Mouse (Mus musculus) embryonic facial prominence, embryonic 12.5 days (tissue): ENCODE measurements around the gene 3110021N24Rik. TPM values are rescaled to one million over a fixed set of nuclear protein-coding genes. Genes with fewer than 3 reads are reported as not detected.
"Not testable (repeated sequence)": the region's sequence is repeated elsewhere in the genome, so short reads cannot be mapped to it uniquely, and the experiment has no call there.

Experiments
- ATAC-seq: fragments of 200-750 bp; cut with Nextera tagmentation; 2 replicates; pipeline ENCODE4 v1.8.0; 2017; ENCODE audit not compliant: insufficient number of reproducible peaks, insufficient read depth, low FRiP score, low TSS enrichment
- H3K27ac ChIP-seq: fragments of 300-500 bp; sonication (generic); 2 replicates; pipeline ENCODE4 v1.5.1; 2016; ENCODE audit warnings: mild to moderate bottlenecking
- H3K27me3 ChIP-seq: fragments of 300-500 bp; sonication (generic); 2 replicates; pipeline ENCODE4 v1.6.1; 2016; ENCODE audit warnings: mild to moderate bottlenecking, moderate library complexity
- H3K36me3 ChIP-seq: fragments of 300-500 bp; sonication (generic); 2 replicates; pipeline ENCODE4 v1.6.1; 2016; ENCODE audit warnings: mild to moderate bottlenecking
- H3K4me1 ChIP-seq: fragments of 300-500 bp; sonication (generic); 2 replicates; pipeline ENCODE4 v1.6.1; 2016
- H3K4me2 ChIP-seq: fragments of 300-500 bp; sonication (generic); replicated peaks from 2 replicates; pipeline ENCODE4 v1.6.1; 2016; ENCODE audit warnings: mild to moderate bottlenecking, moderate library complexity
- H3K4me3 ChIP-seq: fragments of 300-500 bp; sonication (generic); 2 replicates; pipeline ENCODE4 v1.5.1; 2016; ENCODE audit warnings: mild to moderate bottlenecking
- H3K9ac ChIP-seq: fragments of 300-500 bp; sonication (generic); 2 replicates; pipeline ENCODE4 v1.6.1; 2016; ENCODE audit warnings: mild to moderate bottlenecking, moderate library complexity
- H3K9me3 ChIP-seq: fragments of 300-500 bp; sonication (generic); 2 replicates; pipeline ENCODE4 v1.6.1; 2016; ENCODE audit warnings: mild to moderate bottlenecking, moderate library complexity
- WGBS: fragments of 180-500 bp; shearing (Covaris S2); methylation state at CpG from one replicate; pipeline ENCODE4 v1.1.7; 2016; 5-methylcytosine and 5-hydroxymethylcytosine counted together
- polyA plus RNA-seq: library from polyadenylated mRNA; unstranded; fragments of >200 nt; fragmentation: Nextera tagmentation; extraction: Ambion mirVana; gene quantifications from 2 replicates; pipeline ENCODE4 v1.2.1, GENCODE M21; 2016

The 3110021N24Rik gene
- polyA plus RNA-seq = 2.5 and 3.0 TPM in 2 replicates

GRCm38 (mm10) chr4:108719349-108719748 is at the start of gene 3110021N24Rik:
Gene 3110021N24Rik, plus strand, starts transcription at chr4:108719649.
- no peak within 1 kb of the TSS for H3K9ac ChIP-seq
- H3K36me3 ChIP-seq = peaks cover 16% of the 10 kb centered on the region
- H3K27me3 ChIP-seq = no peaks in the 10 kb centered on the region
- H3K4me1 ChIP-seq = no peaks in the 10 kb centered on the region
- H3K4me3 ChIP-seq = no peak within 1 kb of the TSS
- ATAC-seq = no peak
- WGBS = 85% methylated on average over 5 of the region's 5 CpGs
- H3K4me2 ChIP-seq = no peak within 1 kb of the TSS
- no peaks in the 10 kb centered on the region for H3K9me3 ChIP-seq
- no peak within 1 kb of the TSS for H3K27ac ChIP-seq

GRCm38 (mm10) chr4:108686156-108686555 is 33.3 kb upstream of the 3110021N24Rik start:
- 50% methylated on average over 3 of the region's 3 CpGs for WGBS

GRCm38 (mm10) chr4:108687098-108687497 is 32.4 kb upstream of the 3110021N24Rik start:
- not testable (repeated sequence) for H3K27ac ChIP-seq, ATAC-seq, H3K4me3 ChIP-seq, H3K4me1 ChIP-seq, H3K9ac ChIP-seq, H3K27me3 ChIP-seq, H3K4me2 ChIP-seq, H3K9me3 ChIP-seq
- H3K36me3 ChIP-seq = peaks cover 22% of the 10 kb centered on the region
- WGBS = 89% methylated on average over 6 of the region's 7 CpGs

More at GRCm38 (mm10) chr4:108686156-108686555, 33.3 kb upstream of the 3110021N24Rik start:
- Histone ChIP-seq H3K36me3 (peaks cover 17% of the 10 kb centered on the region), H3K4me3 (no peak overlapping the region), H3K27me3 (no peaks in the 10 kb centered on the region), H3K9ac (no peak overlapping the region), H3K4me2 (no peak overlapping the region), H3K9me3 (no peaks in the 10 kb centered on the region), H3K4me1 (no peaks in the 10 kb centered on the region), H3K27ac (no peak overlapping the region)
- ATAC-seq = no peak

GRCm38 (mm10) chr4:108690479-108690878 is 29.0 kb upstream of the 3110021N24Rik start:
- Histone ChIP-seq H3K27ac (no peak overlapping the region), H3K9ac (no peak overlapping the region), H3K4me3 (no peak overlapping the region), H3K27me3 (no peaks in the 10 kb centered on the region), H3K9me3 (no peaks in the 10 kb centered on the region), H3K4me2 (no peak overlapping the region), H3K36me3 (peaks cover 28% of the 10 kb centered on the region), H3K4me1 (no peaks in the 10 kb centered on the region)
- ATAC-seq = no peak
- 92% methylated on average over 3 of the region's 3 CpGs for WGBS

- Histone ChIP-seq H3K36me3 (peaks cover 26% of the 10 kb centered on the region), H3K9me3 (no peaks in the 10 kb centered on the region), H3K9ac (no peak overlapping the region), H3K4me1 (no peaks in the 10 kb centered on the region), H3K27me3 (no peaks in the 10 kb centered on the region), H3K4me2 (no peak overlapping the region), H3K4me3 (no peak overlapping the region), H3K27ac (no peak overlapping the region)
- ATAC-seq = no peak
These were observed 28.0 kb upstream of the 3110021N24Rik start for GRCm38 (mm10) chr4:108691469-108691868.

- no peaks in the 10 kb centered on the region for H3K4me1 ChIP-seq
- H3K4me2 ChIP-seq = no peak overlapping the region
- H3K27me3 ChIP-seq = no peaks in the 10 kb centered on the region
- no peak overlapping the region for H3K9ac ChIP-seq
- H3K27ac ChIP-seq = no peak overlapping the region
- WGBS = 45% methylated on average over 3 of the region's 3 CpGs
- H3K36me3 ChIP-seq = 0 out of 2 replicates have a peak, but pooled peaks cover 8% of the 10 kb centered on the region
- ATAC-seq = no peak
- H3K4me3 ChIP-seq = no peak overlapping the region
- H3K9me3 ChIP-seq = no peaks in the 10 kb centered on the region
These were observed 22.5 kb upstream of the 3110021N24Rik start for GRCm38 (mm10) chr4:108696934-108697333.

GRCm38 (mm10) chr4:108708209-108708608 is 11.2 kb upstream of the 3110021N24Rik start:
- Histone ChIP-seq H3K27ac (no peak overlapping the region), H3K36me3 (0 out of 2 replicates have a peak, but pooled peaks cover 3% of the 10 kb centered on the region), H3K4me2 (no peak overlapping the region), H3K9ac (no peak overlapping the region), H3K4me1 (no peaks in the 10 kb centered on the region), H3K27me3 (no peaks in the 10 kb centered on the region), H3K9me3 (no peaks in the 10 kb centered on the region), H3K4me3 (no peak overlapping the region)
- 88% methylated on average over 5 of the region's 5 CpGs for WGBS
- no peak for ATAC-seq

GRCm38 (mm10) chr4:108721245-108721784 is 1.9 kb downstream of the 3110021N24Rik start:
- H3K36me3 ChIP-seq = peaks cover 21% of the 10 kb centered on the region

GRCm38 (mm10) chr4:108724102-108724501 is 4.7 kb downstream of the 3110021N24Rik start:
- no peak for ATAC-seq

More at GRCm38 (mm10) chr4:108721245-108721784, 1.9 kb downstream of the 3110021N24Rik start:
- WGBS = 85% methylated on average over 3 of the region's 3 CpGs
- Histone ChIP-seq H3K4me1 (no peaks in the 10 kb centered on the region), H3K4me2 (no peak overlapping the region), H3K4me3 (no peak overlapping the region), H3K9me3 (no peaks in the 10 kb centered on the region), H3K9ac (no peak overlapping the region), H3K27me3 (no peaks in the 10 kb centered on the region), H3K27ac (no peak overlapping the region)
- ATAC-seq = no peak

GRCm38 (mm10) chr4:108730450-108730849 is 11.0 kb downstream of the 3110021N24Rik start:
- WGBS = 75% methylated on average over 1 of the region's 1 CpGs
- no peak overlapping the region for H3K4me2 ChIP-seq
- H3K9me3 ChIP-seq = no peaks in the 10 kb centered on the region
- no peak for ATAC-seq
- H3K27me3 ChIP-seq = no peaks in the 10 kb centered on the region
- no peaks in the 10 kb centered on the region for H3K4me1 ChIP-seq
- no peak overlapping the region for H3K4me3 ChIP-seq
- no peak overlapping the region for H3K9ac ChIP-seq
- H3K36me3 ChIP-seq = peaks cover 2% of the 10 kb centered on the region; the same call in 1 of the 2 replicates
- H3K27ac ChIP-seq = no peak overlapping the region

More at GRCm38 (mm10) chr4:108724102-108724501, 4.7 kb downstream of the 3110021N24Rik start:
- H3K4me3 ChIP-seq = no peak overlapping the region
- no peak overlapping the region for H3K9ac ChIP-seq
- no peaks in the 10 kb centered on the region for H3K9me3 ChIP-seq
- no peak overlapping the region for H3K4me2 ChIP-seq
- H3K4me1 ChIP-seq = no peaks in the 10 kb centered on the region
- WGBS = 94% methylated on average over 2 of the region's 2 CpGs
- no peaks in the 10 kb centered on the region for H3K27me3 ChIP-seq
- peaks cover 16% of the 10 kb centered on the region for H3K36me3 ChIP-seq
- no peak overlapping the region for H3K27ac ChIP-seq

GRCm38 (mm10) chr4:108731582-108731981 is 12.1 kb downstream of the 3110021N24Rik start:
- Histone ChIP-seq H3K4me3 (no peak overlapping the region), H3K27ac (no peak overlapping the region), H3K27me3 (no peaks in the 10 kb centered on the region), H3K4me1 (no peaks in the 10 kb centered on the region), H3K4me2 (no peak overlapping the region), H3K9me3 (no peaks in the 10 kb centered on the region), H3K36me3 (no peaks in the 10 kb centered on the region), H3K9ac (no peak overlapping the region)
- WGBS = 62% methylated on average over 3 of the region's 3 CpGs
- ATAC-seq = no peak

- Histone ChIP-seq H3K9ac (no peak overlapping the region), H3K4me3 (no peak overlapping the region), H3K4me1 (no peaks in the 10 kb centered on the region), H3K27me3 (no peaks in the 10 kb centered on the region), H3K4me2 (no peak overlapping the region), H3K36me3 (no peaks in the 10 kb centered on the region), H3K9me3 (no peaks in the 10 kb centered on the region), H3K27ac (no peak overlapping the region)
- WGBS = 90% methylated on average over 3 of the region's 3 CpGs
- no peak for ATAC-seq
These were observed 26.9 kb downstream of the 3110021N24Rik start for GRCm38 (mm10) chr4:108746160-108746873.
